Mouse (Mus musculus): Measurements from ENCODE around the gene Gm14406.
"Not testable (repeated sequence)": the region's sequence is repeated elsewhere in the genome, so short reads cannot be mapped to it uniquely, and the experiment has no call there.

The Gm14406 gene

DNA sequence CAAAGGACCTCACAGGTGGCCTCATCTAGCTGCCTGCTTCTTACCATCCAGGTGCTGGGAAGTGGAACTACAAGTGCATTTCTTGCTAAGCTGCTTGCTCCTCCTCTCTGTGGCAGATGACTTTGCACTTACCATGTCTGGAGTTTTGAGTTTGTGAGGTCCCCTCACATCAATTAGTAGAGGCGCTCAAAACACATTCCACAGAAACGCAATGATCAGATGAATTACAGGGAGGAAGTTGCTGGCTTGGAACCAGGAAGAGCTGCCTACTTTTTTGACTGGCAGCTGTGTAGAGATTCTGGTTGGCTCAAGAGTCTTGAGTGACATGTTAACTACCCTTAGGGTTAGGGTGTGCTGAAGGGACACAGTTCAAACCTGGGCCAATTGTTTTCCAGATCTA lies at the start of gene Gm14406:
Gene Gm14406, minus strand, starts transcription at position 213 of the 400 bp plus-strand sequence.
- not testable (repeated sequence) for DNase-seq (ENCODE audit: low spot score in 2 of 2)

DNA sequence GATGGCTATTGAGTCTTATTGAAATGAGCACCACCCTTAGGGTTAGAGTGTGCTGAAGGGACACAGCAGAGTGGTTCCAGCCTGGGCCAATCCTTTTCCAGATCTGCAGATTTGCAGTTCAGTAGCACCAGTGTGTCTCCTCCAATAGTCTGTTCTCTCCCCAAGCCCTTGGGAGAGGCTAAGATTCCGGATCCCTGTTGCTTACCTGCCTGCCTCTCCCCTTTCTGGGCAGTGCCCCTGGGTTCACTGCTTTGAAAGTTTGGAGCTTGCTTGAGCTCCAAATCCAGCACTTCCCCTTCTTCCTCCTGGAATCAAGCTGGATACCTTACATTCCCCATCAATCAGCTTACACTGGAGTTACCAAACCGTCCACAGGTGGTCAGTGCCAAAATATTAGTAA lies 2.9 kb downstream of the Gm14406 start:
- DNase-seq (ENCODE audit: low spot score in 2 of 2): not testable (repeated sequence)

DNA sequence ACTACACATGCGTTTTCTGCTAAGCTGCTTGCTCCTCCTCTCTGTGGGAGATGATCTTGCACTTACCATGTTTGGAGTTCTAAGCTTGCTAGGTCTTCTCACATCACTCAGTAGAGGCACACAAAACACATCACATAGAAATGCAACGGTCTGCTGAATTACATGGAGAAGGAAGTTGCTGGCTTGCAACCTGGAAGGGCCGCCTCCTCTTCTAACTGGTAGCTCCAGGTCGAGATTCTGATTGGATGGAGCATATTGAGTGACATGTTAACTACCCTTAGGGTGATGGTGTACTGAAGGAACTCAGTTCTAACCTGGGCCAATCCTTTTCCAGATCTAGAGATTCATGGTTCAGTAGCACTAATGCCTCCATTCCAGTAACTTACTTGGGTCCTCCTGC lies 18.6 kb downstream of the Gm14406 start:
- not testable (repeated sequence) for DNase-seq (ENCODE audit: low spot score in 2 of 2)

DNA sequence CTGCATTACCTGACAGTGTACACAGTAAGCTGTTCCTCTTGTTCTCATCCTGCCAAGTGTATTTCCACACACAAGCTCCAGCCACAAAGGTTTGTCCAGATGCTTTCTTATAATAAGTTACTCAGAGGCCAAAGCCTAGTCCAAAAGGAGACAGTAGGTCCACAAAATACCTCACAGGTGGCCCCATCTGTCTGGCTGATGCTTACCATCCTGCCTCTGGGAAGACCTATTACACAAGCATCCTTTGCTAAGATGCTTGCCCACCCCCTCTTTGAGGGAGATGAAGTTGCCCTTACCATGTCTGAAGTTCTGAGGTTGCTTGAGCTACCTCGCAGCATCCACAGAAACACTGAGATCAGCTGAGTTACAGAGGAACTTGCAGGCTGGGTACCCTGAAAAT lies 22.7 kb downstream of the Gm14406 start:
- DNase-seq (ENCODE audit: low spot score in 2 of 2): not testable (repeated sequence)

DNA sequence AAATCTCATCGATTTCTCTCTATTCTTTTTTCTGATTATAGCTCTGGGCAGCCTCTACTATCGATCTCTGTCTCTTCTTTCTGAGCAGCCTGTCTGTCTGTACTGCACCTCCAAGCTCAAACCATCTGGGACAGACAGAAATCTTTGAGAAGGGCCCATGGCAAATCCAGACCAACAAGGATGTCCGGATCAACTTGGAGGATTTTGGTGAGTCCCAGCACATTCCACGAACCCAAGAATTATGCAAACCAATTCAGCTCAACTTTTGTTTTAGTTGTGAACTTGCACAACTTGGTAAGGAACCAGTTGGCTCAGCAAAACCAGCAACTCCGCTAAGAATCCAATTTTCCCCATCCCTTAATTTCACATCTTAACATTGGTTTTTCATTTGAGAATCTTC lies 40.3 kb downstream of the Gm14406 start:
- DNase-seq (ENCODE audit: low spot score in 2 of 2): not testable (repeated sequence)

DNA sequence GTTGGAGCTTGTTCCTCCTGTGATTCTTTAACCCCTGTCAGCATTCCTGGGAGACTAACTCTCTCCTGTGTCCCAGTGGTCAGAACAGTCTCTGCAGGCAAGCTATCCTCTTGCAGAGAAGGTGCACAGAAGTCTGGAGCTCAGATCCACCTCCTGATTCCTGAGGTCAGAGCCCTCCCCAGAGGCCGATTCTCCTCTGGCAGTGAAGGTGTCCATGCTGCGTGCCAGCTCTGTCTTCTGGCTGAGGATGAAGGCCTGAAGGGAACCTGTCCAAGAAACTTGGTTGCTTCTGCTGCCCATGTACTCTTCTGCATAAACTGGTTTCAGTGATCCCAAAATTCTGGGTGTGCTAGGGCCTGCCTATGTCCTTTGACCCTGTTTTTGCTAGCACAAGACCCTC lies 40.9 kb downstream of the Gm14406 start:
- not testable (repeated sequence) for DNase-seq (ENCODE audit: low spot score in 2 of 2)

DNA sequence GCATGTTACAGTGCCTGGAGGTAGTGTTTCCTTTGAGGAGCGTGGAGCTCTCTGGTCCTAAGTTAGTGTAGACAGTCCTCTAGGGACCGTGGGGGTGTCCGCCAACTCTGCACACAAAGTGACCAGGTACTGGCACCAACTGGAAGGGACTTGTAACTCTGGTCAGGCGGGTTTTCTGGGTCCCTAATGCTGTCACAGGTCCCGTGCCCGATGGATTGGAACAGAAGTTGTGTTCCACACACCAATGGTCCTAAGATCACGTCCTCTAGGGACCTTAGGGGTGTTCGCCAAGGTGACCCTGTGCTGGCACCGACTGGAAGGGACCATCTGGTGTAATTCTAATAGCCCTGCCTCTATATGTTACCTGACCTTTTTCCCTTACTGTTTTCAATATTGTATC lies 42.1 kb downstream of the Gm14406 start:
- no peak for DNase-seq (ENCODE audit: low spot score in 2 of 2)

DNA sequence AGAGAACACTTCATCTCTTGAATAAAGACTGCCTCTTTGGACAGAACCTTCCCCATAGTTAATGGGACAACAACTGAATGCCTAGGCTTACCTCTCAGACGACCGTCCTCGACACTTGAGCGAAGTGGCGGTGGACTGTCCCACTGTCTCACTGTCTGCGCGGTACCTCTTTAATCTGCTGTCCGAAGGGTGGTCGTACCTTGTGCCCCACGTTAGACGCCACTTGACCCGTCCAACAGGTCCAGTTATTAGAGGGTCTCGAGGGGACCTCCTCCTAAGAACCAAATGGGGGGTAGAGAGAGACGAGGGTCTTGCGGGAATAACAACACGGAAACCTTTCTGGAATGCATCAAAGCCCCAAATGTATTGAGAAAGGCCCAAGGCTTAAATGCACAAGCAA lies 53.8 kb downstream of the Gm14406 start:
- DNase-seq (ENCODE audit: low spot score in 2 of 2): not testable (repeated sequence)

DNA sequence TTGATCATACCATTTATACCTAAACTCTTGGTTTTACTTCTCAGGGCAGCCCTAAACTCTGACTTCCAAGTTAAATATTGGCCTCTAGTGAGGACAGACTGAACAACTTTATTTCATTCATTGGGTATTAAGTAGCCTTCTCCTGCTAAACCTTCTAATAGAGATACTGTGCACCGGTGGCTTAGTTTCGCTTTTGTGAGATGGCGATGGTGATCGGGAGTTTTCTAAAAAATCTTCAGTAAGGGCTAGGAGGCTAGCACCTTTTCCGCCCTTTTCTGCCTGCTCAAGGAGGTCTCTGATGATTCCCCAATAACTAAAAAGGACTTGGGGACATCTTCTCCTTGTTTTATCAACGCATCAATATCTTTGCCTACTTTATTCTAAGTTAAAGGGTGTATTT lies 54.3 kb downstream of the Gm14406 start:
- not testable (repeated sequence) for DNase-seq (ENCODE audit: low spot score in 2 of 2)

DNA sequence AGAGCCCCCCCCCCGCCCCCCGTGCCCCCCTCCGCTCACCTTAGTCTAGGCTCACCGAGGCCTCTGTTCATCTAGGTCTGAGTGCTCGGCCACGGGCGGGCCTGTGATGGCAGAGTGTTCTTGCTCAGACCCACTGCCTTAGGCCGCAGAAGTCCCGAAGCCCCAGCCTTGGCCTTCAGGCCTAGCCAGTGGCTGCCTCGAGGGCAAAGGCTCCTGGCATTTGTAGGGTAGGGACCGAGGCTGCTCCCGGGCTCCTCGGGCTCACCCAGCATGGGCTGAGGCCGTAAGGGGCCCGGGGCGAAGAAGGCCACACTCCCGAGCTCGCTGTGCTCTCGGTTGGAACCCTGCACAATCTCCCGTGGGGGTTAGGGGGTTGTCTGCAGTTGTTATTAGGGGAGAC lies 54.9 kb downstream of the Gm14406 start:
- no peak for DNase-seq (ENCODE audit: low spot score in 2 of 2)

DNA sequence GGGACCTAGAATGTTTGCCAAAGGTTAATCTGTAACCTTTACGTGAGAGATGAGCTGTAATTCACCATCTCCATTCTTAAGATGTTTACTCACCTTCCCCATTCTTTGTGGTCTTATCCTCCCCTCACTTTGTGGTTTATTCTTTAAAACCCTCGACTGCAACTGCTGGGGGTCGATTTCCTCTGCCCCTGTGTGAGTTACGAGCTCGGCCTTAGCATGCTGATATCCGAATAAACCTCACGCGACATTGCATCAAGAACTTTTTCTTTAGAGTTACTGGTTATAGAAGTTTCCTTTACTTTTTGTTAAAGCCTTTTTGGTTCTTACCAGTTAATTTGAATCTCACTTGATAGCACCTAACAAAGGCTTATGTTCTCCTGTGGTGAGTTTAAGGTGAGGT lies 58.0 kb downstream of the Gm14406 start:
- peak in 1 of 2 experiments; percentile 6 for DNase-seq (ENCODE audit: low spot score in 2 of 2)
